Mouse (Mus musculus): ENCODE data around the gene Rps2. TPM values are rescaled to one million over a fixed set of nuclear protein-coding genes. Genes with fewer than 3 reads are reported as not detected.
"Not testable (repeated sequence)": the region's sequence is repeated elsewhere in the genome, so short reads cannot be mapped to it uniquely, and the experiment has no call there.

The Rps2 gene
- polyA plus RNA-seq, 1 experiment from 2014 or later: 1,370 TPM

DNA sequence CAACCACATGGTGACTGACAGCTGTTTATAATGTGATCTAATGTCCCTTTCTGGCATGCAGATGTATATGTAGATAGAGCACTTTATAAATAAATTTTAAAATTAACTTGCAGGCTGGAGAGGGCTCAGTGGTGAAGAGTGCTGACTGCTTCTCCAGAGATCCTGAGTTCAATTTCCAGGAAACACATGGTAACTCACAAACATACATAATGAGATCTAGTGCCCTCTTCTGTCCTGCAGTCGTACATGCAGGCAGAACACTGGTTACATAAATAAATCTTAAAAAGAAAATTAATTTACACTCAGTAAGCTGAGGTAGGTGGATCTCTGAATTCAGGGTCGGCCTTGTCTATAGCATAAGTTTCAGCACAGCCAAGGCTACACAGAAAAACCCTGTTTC is 9.3 kb upstream of the Rps2 start:
- DNase-seq (ENCODE audit: low spot score): no peak
- no peak for ATAC-seq (ENCODE audit: insufficient read depth, low FRiP score, low TSS enrichment)
- Histone ChIP-seq H3K27me3 (ENCODE audit: control insufficient read depth, insufficient read depth, low read length) (no peaks in the 10 kb centered on the region), H3K9me3 (ENCODE audit: control insufficient read depth, low read length) (no peaks in the 10 kb centered on the region), H3K4me2 (ENCODE audit: low read depth) (no peak overlapping the region), H3K36me3 (ENCODE audit: control insufficient read depth, insufficient read depth, low read length) (peaks cover 6% of the 10 kb centered on the region), H3K9ac (ENCODE audit: low read length) (no peak overlapping the region), H3K4me1 (ENCODE audit: control insufficient read depth, insufficient read depth, low read length) (0 out of 2 replicates have a peak, but pooled peaks cover 3% of the 10 kb centered on the region), H3K4me3 (ENCODE audit: low read depth, low read length) (no peak overlapping the region), H3K27ac (ENCODE audit: low read depth, low read length) (no peak overlapping the region)
- 36% methylated on average over 2 of the region's 2 CpGs for WGBS

DNA sequence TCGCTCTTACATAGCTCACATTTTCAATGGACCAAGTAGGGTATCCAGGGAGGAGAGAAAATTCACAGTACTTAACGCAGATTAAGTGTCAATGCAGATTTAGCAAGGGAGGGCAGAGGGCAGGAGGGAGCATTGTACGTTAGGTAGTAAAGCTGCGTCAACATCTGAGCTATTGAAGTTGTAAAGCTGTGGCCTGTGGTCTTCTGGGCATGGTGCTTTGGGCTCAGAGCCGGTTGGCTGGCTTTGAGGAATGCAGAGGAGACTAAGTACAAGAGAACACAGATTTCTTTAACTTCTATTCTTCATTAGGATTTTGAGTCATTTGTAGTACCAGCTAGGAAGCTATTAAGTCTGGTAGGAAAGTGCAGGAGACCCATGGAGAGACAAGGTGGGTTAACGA is 2.4 kb upstream of the Rps2 start:
- H3K4me1 ChIP-seq (ENCODE audit: control insufficient read depth, insufficient read depth, low read length): no peaks in the 10 kb centered on the region
- no peak overlapping the region for H3K9ac ChIP-seq (ENCODE audit: low read length)
- H3K27ac ChIP-seq (ENCODE audit: low read depth, low read length): no peak overlapping the region
- no peak overlapping the region for H3K4me2 ChIP-seq (ENCODE audit: low read depth)
- no peaks in the 10 kb centered on the region for H3K27me3 ChIP-seq (ENCODE audit: control insufficient read depth, insufficient read depth, low read length)
- no peak overlapping the region for H3K4me3 ChIP-seq (ENCODE audit: low read depth, low read length)
- ATAC-seq (ENCODE audit: insufficient read depth, low FRiP score, low TSS enrichment) (no peak), DNase-seq (ENCODE audit: low spot score) (no peak)
- WGBS: 59% methylated on average over 6 of the region's 6 CpGs
- no peaks in the 10 kb centered on the region for H3K9me3 ChIP-seq (ENCODE audit: control insufficient read depth, low read length)
- H3K36me3 ChIP-seq (ENCODE audit: control insufficient read depth, insufficient read depth, low read length): peaks cover 4% of the 10 kb centered on the region; the same call in 1 of the 2 replicates

DNA sequence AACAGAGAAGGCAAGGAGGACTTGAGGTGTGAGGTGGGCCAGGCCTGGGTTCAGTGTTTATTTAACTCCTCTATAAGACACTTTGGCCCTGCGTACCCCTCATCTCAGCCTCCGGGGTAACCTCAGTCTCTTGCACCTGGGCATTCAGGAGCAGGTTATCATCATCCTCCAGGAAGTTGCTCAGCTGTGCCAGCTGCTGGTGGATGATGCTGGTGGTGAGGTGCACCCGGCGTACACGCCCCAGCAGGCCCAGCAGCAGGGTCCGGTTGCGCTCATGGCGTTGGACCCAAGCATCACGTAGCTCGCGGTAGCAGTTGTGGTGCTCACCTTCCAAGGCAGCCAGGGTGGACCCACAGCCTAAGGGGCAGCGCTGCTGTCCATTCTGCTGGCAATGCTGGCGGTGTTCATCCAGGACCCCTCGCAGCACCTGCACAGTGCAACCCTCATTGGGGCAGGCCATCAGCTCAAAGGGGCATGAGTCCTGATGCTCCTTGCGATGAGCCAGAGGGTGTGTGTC is 1.7 kb upstream of the Rps2 start:
- no peak for ATAC-seq (ENCODE audit: insufficient read depth, low FRiP score, low TSS enrichment)
- peaks cover 3% of the 10 kb centered on the region; the same call in 1 of the 2 replicates for H3K4me1 ChIP-seq (ENCODE audit: control insufficient read depth, insufficient read depth, low read length)
- H3K9ac ChIP-seq (ENCODE audit: low read length): no peak overlapping the region

DNA sequence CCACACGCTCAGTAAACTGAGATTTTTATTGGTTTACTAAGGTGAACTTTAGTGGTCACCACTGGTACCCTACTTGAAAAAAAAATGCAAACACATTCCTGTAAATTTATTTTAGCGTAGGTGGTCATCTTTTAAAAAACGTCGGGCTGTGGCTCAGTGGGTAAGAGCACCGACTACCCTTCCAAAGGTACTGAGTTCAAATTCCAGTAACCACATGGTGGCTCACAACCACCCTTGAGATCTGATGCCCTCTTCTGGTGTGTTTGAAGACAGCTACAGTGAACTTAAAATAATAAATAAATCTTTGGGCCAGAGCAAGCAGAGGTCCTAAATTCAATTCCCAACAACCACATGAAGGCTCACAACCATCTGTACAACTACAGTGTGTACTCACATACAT is 1.0 kb downstream of the Rps2 start:
- not testable (repeated sequence) for H3K9me3 ChIP-seq (ENCODE audit: control insufficient read depth, low read length); H3K27me3 ChIP-seq (ENCODE audit: control insufficient read depth, insufficient read depth, low read length); DNase-seq (ENCODE audit: low spot score); H3K27ac ChIP-seq (ENCODE audit: low read depth, low read length); ATAC-seq (ENCODE audit: insufficient read depth, low FRiP score, low TSS enrichment)
- 58% methylated on average over 5 of the region's 5 CpGs for WGBS
- Histone ChIP-seq H3K4me1 (ENCODE audit: control insufficient read depth, insufficient read depth, low read length) (peaks cover 10% of the 10 kb centered on the region), H3K9ac (ENCODE audit: low read length) (peak overlapping the region; percentile 75), H3K36me3 (ENCODE audit: control insufficient read depth, insufficient read depth, low read length) (peaks cover 10% of the 10 kb centered on the region), H3K4me3 (ENCODE audit: low read depth, low read length) (peak overlapping the region; percentile 74), H3K4me2 (ENCODE audit: low read depth) (peak overlapping the region; percentile 51)

More for the DNA sequence above, 1.7 kb upstream of the Rps2 start:
- no peaks in the 10 kb centered on the region for H3K27me3 ChIP-seq (ENCODE audit: control insufficient read depth, insufficient read depth, low read length)
- DNase-seq (ENCODE audit: low spot score): no peak
- WGBS: 95% methylated on average over 15 of the region's 15 CpGs
- no peak overlapping the region for H3K4me3 ChIP-seq (ENCODE audit: low read depth, low read length)
- no peak overlapping the region for H3K4me2 ChIP-seq (ENCODE audit: low read depth)
- no peaks in the 10 kb centered on the region for H3K9me3 ChIP-seq (ENCODE audit: control insufficient read depth, low read length)
- H3K36me3 ChIP-seq (ENCODE audit: control insufficient read depth, insufficient read depth, low read length): peaks cover 4% of the 10 kb centered on the region
- no peak overlapping the region for H3K27ac ChIP-seq (ENCODE audit: low read depth, low read length)

DNA sequence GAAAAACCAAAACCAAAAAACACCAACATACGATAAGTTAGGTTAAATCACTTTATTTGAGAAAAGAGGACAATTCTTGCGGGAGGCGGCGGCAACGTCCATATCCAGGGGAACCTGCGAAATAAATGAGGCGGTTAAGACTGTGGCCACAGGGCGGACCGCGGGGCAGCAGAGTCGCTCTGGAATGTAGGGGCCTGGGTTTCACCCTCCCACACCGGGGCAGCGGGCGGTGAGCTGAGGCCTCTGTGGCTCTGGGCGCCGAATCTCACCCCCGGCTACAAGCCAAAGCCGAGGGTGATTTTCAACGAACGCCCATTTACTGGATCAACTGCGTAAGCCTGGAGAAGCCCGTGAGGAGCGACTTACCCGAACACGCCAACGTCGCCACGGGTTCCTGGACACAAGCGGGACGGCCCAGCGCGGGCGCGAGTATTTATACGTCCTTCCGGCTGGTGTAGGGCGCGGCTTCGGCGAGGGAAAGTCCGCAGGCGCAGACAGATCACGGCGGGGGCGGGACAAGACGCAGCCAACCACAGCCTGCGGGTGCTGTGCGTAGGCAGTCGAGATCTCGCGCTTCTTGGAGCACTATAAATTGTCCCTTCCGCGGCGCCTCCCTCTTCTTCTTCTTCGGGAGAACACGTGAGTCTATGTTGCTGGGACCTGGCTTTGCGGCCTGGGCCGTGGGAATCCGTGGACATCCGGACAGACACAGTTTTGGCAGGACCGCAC is 1.7 kb downstream of the Rps2 start:
- WGBS: under 1% methylated on average over 61 of the region's 61 CpGs
- Histone ChIP-seq H3K9me3 (ENCODE audit: control insufficient read depth, low read length) (no peaks in the 10 kb centered on the region), H3K36me3 (ENCODE audit: control insufficient read depth, insufficient read depth, low read length) (peaks cover 10% of the 10 kb centered on the region), H3K4me1 (ENCODE audit: control insufficient read depth, insufficient read depth, low read length) (peaks cover 10% of the 10 kb centered on the region), H3K9ac (ENCODE audit: low read length) (peak overlapping the region; percentile 90), H3K27me3 (ENCODE audit: control insufficient read depth, insufficient read depth, low read length) (no peaks in the 10 kb centered on the region), H3K27ac (ENCODE audit: low read depth, low read length) (peak overlapping the region; percentile 77), H3K4me2 (ENCODE audit: low read depth) (peak overlapping the region; percentile 84), H3K4me3 (ENCODE audit: low read depth, low read length) (peak overlapping the region; percentile 74)
- ATAC-seq (ENCODE audit: insufficient read depth, low FRiP score, low TSS enrichment) (peak; percentile 96), DNase-seq (ENCODE audit: low spot score) (peak; percentile 99)

DNA sequence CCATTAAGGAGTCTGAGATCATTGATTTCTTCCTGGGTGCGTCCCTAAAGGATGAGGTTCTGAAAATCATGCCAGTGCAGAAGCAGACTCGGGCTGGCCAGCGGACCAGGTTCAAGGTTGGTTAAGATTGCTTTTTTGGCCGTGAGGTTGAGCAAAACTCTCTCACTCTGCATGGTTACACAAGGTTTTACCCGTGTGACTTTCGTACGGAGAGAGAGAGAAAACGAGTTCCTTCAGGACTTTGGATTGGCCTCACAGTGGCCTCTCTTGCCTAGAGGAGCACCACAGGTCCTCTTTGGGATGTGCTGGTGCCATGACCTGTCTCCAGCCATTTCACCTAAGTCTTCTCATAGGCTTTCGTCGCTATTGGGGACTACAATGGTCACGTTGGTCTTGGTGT is 2.7 kb downstream of the Rps2 start:
- Histone ChIP-seq H3K36me3 (ENCODE audit: control insufficient read depth, insufficient read depth, low read length) (peaks cover 10% of the 10 kb centered on the region), H3K4me2 (ENCODE audit: low read depth) (peak overlapping the region; percentile 84), H3K4me1 (ENCODE audit: control insufficient read depth, insufficient read depth, low read length) (peaks cover 10% of the 10 kb centered on the region), H3K4me3 (ENCODE audit: low read depth, low read length) (peak overlapping the region; percentile 74), H3K9ac (ENCODE audit: low read length) (peak overlapping the region; percentile 90)
- not testable (repeated sequence) for ATAC-seq (ENCODE audit: insufficient read depth, low FRiP score, low TSS enrichment); H3K27ac ChIP-seq (ENCODE audit: low read depth, low read length); H3K9me3 ChIP-seq (ENCODE audit: control insufficient read depth, low read length); H3K27me3 ChIP-seq (ENCODE audit: control insufficient read depth, insufficient read depth, low read length); DNase-seq (ENCODE audit: low spot score)
- 1% methylated on average over 11 of the region's 11 CpGs for WGBS

DNA sequence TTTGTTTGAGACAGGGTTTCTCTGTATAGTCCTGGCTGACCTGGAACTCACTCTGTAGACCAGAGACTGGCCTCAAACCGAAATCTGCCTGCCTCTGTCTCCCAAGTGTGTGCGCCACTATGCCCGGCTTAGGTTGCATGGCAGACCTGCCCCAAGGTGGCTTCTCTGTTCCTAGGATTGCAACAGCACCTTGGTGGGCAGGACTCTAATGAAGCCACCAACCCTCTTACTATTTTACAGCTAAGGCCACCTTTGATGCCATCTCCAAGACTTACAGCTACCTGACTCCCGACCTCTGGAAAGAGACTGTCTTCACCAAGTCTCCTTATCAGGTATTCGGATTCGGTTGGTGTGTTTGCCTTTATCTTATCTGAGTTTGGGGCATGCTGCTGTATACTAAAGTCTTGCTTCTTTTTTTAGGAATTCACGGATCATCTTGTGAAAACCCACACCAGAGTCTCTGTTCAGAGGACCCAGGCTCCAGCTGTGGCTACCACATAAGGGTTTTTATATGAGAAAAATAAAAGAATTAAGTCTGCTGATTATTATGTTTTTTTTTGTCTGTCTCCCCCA is 3.6 kb downstream of the Rps2 start:
- Histone ChIP-seq H3K9ac (ENCODE audit: low read length) (peak overlapping the region; percentile 15; the same call in 1 of the 2 replicates), H3K4me3 (ENCODE audit: low read depth, low read length) (peak overlapping the region; percentile 74), H3K4me2 (ENCODE audit: low read depth) (peak overlapping the region; percentile 84), H3K4me1 (ENCODE audit: control insufficient read depth, insufficient read depth, low read length) (peaks cover 10% of the 10 kb centered on the region)
- not testable (repeated sequence) for DNase-seq (ENCODE audit: low spot score); H3K9me3 ChIP-seq (ENCODE audit: control insufficient read depth, low read length); H3K27ac ChIP-seq (ENCODE audit: low read depth, low read length); H3K36me3 ChIP-seq (ENCODE audit: control insufficient read depth, insufficient read depth, low read length); H3K27me3 ChIP-seq (ENCODE audit: control insufficient read depth, insufficient read depth, low read length); ATAC-seq (ENCODE audit: insufficient read depth, low FRiP score, low TSS enrichment)
- WGBS: 65% methylated on average over 7 of the region's 7 CpGs

DNA sequence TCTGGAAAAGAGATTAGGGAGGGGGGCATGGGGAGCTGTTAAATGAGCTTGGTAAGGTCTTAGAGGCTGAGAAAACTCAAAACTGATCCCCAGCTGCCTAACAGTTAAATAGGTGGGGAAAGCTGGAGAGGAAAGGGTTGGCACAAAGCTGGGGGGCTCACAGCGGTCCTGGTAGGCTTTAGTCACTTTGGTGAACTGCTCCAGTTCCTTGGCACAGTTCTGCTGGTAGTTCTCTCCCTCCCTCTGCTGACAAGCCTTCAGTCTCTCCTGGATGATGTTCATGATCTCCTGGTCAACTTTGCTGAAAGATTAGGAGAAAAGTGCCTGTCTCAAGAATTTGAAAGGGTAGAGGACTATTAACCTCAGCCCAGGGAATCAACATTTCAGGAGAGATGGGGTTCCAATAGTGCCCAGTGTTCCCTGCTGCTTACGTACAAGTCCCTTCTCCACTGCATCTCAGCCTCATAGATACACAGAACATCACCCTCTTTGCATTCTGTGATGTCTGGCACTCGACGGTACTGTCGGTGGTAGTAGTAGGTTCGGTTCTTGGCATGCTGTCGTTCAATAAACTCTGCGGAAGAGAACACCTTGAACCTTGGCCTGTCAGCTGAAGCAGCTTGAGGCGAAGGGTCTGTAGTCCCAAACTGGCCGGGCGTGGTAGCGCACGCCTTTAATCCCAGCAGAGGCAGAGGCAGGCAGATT is 4.5 kb downstream of the Rps2 start:
- peak overlapping the region; percentile 15 for H3K4me3 ChIP-seq (ENCODE audit: low read depth, low read length)
- H3K27ac ChIP-seq (ENCODE audit: low read depth, low read length): no peak overlapping the region
- H3K9me3 ChIP-seq (ENCODE audit: control insufficient read depth, low read length): no peaks in the 10 kb centered on the region
- H3K36me3 ChIP-seq (ENCODE audit: control insufficient read depth, insufficient read depth, low read length): peaks cover 6% of the 10 kb centered on the region; the same call in 1 of the 2 replicates
- no peak for DNase-seq (ENCODE audit: low spot score)
- WGBS: 38% methylated on average over 13 of the region's 13 CpGs
- no peaks in the 10 kb centered on the region for H3K27me3 ChIP-seq (ENCODE audit: control insufficient read depth, insufficient read depth, low read length)
- H3K9ac ChIP-seq (ENCODE audit: low read length): no peak overlapping the region
- ATAC-seq (ENCODE audit: insufficient read depth, low FRiP score, low TSS enrichment): no peak
- H3K4me1 ChIP-seq (ENCODE audit: control insufficient read depth, insufficient read depth, low read length): peaks cover 10% of the 10 kb centered on the region
- peak overlapping the region; percentile 24; the same call in 1 of the 2 replicates for H3K4me2 ChIP-seq (ENCODE audit: low read depth)

Measured in neural tube, embryonic 11.5 days (tissue).